Mouse (Mus musculus) embryonic facial prominence, embryonic 11.5 days (tissue): ENCODE measurements at regions not wholly inside any gene's neighbourhood (a gene's known extent, or its start where the extent isn't known, plus 50 kb on each side); places are given as distances from the start of the nearest gene placed in this dataset.

Experiments used
- ATAC-seq: fragments of 200-750 bp; cut with Nextera tagmentation; replicated peaks from 2 replicates; pipeline ENCODE4 v1.8.0; 2017; ENCODE audit warnings: low read depth; ENCODE audit not compliant: insufficient number of reproducible peaks, low FRiP score, low TSS enrichment
- DNase-seq: peaks from one replicate; pipeline ENCODE4 v3.0.0-alpha.2; 2015; ENCODE audit warnings: low spot score
- H3K27ac ChIP-seq: fragments of 300-500 bp; sonication (generic); replicated peaks from 2 replicates; pipeline ENCODE4 v1.5.1; 2014; ENCODE audit warnings: mild to moderate bottlenecking, low read depth, low read length, control low read depth
- H3K27me3 ChIP-seq: fragments of 300-500 bp; sonication (generic); 2 replicates; pipeline ENCODE4 v1.6.1; 2014; ENCODE audit warnings: mild to moderate bottlenecking, low read length, moderate library complexity, mixed read lengths; ENCODE audit not compliant: control insufficient read depth, insufficient read depth
- H3K36me3 ChIP-seq: fragments of 300-500 bp; sonication (generic); replicated peaks from 2 replicates; pipeline ENCODE4 v1.6.1; 2014; ENCODE audit warnings: low read depth, mild to moderate bottlenecking, low read length, moderate library complexity, mixed read lengths; ENCODE audit not compliant: control insufficient read depth, insufficient read depth
- H3K4me1 ChIP-seq: fragments of 300-500 bp; sonication (generic); 2 replicates; pipeline ENCODE4 v1.6.1; 2014; ENCODE audit warnings: low read length, mixed read lengths; ENCODE audit not compliant: control insufficient read depth, insufficient read depth
- H3K4me2 ChIP-seq: fragments of 300-500 bp; sonication (generic); 2 replicates; pipeline ENCODE4 v1.6.1; 2014; ENCODE audit warnings: low read depth, mild to moderate bottlenecking, control low read depth, low read length, moderate library complexity
- H3K4me3 ChIP-seq: fragments of 300-500 bp; sonication (generic); 2 replicates; pipeline ENCODE4 v1.5.1; 2014; ENCODE audit warnings: low read depth, low read length, control low read depth
- H3K9ac ChIP-seq: fragments of 300-500 bp; sonication (generic); replicated peaks from 2 replicates; pipeline ENCODE4 v1.6.1; 2014; ENCODE audit warnings: mild to moderate bottlenecking, control low read depth, low read length
- H3K9me3 ChIP-seq: fragments of 300-500 bp; sonication (generic); replicated peaks from 2 replicates; pipeline ENCODE4 v1.6.1; 2016; ENCODE audit warnings: mild to moderate bottlenecking, low read length, inconsistent platforms, mixed read lengths; ENCODE audit not compliant: control insufficient read depth
- WGBS: fragments of 180-500 bp; shearing (Covaris S2); extraction: QIAGEN DNeasy Blood & Tissue Kit; methylation state at CpG from one replicate; pipeline ENCODE4 v1.1.7; 2014; 5-methylcytosine and 5-hydroxymethylcytosine counted together

DNA sequence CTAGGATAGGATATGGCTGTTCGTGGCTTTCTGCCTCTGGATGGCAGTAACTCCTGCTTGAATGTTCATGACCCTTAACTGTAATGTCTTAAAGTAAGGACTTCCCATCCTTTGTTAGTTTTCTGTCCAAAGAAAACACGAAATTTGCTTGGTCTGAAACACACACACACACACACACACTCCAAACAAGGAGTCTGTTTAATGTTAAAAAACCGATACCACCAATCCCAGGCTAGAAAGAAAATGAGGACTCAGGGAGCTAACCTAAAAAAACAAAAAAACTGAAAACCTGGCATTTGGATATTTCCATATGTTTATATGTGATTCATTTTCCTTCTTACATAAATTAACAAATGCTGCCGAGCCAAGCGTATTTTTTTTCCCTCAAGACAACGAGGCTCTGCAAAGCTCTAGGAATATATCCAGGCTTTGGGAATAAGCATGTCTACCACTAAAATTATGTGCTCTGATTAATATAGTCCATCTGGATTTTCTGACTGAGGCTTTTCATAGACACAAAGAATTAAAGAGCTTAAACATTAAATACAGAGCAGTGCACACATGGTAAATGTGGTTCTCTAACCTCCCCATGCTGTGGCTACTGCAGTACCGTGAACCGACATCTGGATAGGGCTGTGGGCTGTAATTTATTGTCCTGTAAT, 372.0 kb upstream of the Nr5a2 start:
- 52% methylated on average over 8 of the region's 8 CpGs for whole genome bisulfite sequencing
- H3K36me3 ChIP-seq: no peaks in the 10 kb centered on the region
- DNase-seq (peak; percentile 29), ATAC-seq (peak; percentile 59; the same call in 1 of the 2 replicates)
- no peak overlapping the region for H3K4me3 ChIP-seq
- H3K27me3 ChIP-seq: no peaks in the 10 kb centered on the region
- H3K9me3 ChIP-seq: no peaks in the 10 kb centered on the region
- H3K9ac ChIP-seq: no peak overlapping the region
- no peaks in the 10 kb centered on the region for H3K4me1 ChIP-seq
- no peak overlapping the region for H3K4me2 ChIP-seq
- no peak overlapping the region for H3K27ac ChIP-seq

DNA sequence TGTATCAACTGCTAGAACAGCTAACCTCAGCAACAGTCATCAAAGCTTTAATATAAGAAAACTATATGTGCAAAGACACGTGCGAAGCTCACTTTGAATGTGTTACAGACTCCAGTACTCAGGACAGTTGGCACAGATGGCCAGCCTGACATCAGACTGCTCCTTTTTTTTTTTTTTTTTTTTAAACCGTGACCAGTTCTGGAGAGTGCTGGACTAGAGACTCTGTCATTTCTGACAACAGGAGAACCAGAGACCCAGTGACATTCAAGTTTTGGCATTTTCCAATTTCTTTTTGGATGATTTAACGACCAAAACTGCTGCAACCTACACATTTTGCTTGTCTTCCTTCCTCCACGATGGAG, 371.5 kb upstream of the Nr5a2 start:
- no peaks in the 10 kb centered on the region for H3K36me3 ChIP-seq
- no peak for DNase-seq
- no peak for ATAC-seq
- no peaks in the 10 kb centered on the region for H3K27me3 ChIP-seq
- 70% methylated on average over 5 of the region's 5 CpGs for WGBS
- H3K4me2 ChIP-seq: no peak overlapping the region
- H3K4me1 ChIP-seq: no peaks in the 10 kb centered on the region
- H3K9ac ChIP-seq: no peak overlapping the region
- no peaks in the 10 kb centered on the region for H3K9me3 ChIP-seq
- no peak overlapping the region for H3K4me3 ChIP-seq
- no peak overlapping the region for H3K27ac ChIP-seq

DNA sequence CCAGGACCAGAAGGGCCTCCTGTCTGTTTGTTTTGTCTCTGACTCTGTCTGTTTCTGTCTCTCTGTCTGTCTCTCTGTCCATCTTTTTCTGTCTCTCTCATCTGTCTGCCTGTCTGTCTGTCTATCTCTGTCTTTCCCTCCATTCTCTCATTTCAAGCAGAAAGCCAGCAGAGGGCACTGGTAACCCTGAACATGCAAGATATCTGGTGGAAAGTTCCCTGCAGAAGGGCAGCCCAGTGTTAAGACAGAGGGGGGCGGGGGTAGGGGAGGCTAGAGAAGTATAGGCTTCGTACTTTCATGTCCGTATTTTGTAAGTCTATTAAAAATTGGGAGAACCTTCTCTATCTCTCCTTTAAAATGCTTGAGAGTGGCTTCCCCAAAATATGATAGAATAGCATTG, 370.4 kb upstream of the Nr5a2 start:
- Histone ChIP-seq H3K36me3 (no peaks in the 10 kb centered on the region), H3K9me3 (no peaks in the 10 kb centered on the region), H3K27me3 (no peaks in the 10 kb centered on the region), H3K9ac (no peak overlapping the region), H3K4me2 (no peak overlapping the region), H3K4me1 (no peaks in the 10 kb centered on the region), H3K27ac (no peak overlapping the region), H3K4me3 (no peak overlapping the region)
- WGBS: 31% methylated on average over 3 of the region's 3 CpGs
- peak; percentile 66 for DNase-seq
- no peak for ATAC-seq

- H3K4me2 ChIP-seq: no peak overlapping the region
- no peak overlapping the region for H3K27ac ChIP-seq
- H3K9ac ChIP-seq: no peak overlapping the region
- no peaks in the 10 kb centered on the region for H3K27me3 ChIP-seq
- ATAC-seq (peak; percentile 82; the same call in 1 of the 2 replicates), DNase-seq (peak; percentile 86)
- no peaks in the 10 kb centered on the region for H3K36me3 ChIP-seq
- no peak overlapping the region for H3K4me3 ChIP-seq
- no peaks in the 10 kb centered on the region for H3K4me1 ChIP-seq
- WGBS: 36% methylated on average over 8 of the region's 8 CpGs
- no peaks in the 10 kb centered on the region for H3K9me3 ChIP-seq
Observed at GRCm38 (mm10) chr1:137323884-137324594, 363.8 kb upstream of the Nr5a2 start.

DNA sequence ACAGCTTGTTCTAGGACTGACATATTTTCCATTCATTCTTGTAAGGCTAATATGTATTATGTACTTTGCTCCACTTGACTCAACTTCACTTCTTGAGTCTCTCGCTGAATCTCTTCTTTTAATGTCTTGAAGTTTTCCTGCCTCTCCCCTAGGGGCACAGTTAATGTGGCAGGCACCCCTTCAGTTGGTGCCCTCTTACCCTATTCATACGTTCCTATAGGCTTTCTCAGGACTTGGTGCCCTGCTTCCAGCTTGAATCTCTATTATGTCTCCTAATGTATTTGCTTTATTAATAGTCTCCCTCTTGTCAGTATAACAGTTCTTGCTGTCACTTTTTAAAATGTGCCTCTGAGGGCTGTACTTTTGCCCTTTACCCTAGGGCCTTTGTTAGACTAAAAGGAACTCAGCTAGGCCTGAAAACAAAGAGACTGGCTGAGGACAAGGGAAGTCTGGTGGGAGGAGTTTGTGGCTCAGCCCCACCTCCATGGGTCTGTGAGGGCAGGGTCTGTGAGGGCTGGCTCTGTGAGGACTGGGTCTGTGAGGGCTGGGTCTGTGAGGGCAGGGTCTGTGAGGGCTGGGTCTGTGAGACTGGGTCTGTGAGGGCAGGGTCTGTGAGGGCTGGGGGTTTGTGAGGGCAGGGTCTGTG, 362.9 kb upstream of the Nr5a2 start:
- no peak overlapping the region for H3K4me3 ChIP-seq
- no peaks in the 10 kb centered on the region for H3K9me3 ChIP-seq
- ATAC-seq (peak; percentile 89), DNase-seq (peak; percentile 75)
- no peak overlapping the region for H3K9ac ChIP-seq
- H3K4me2 ChIP-seq: no peak overlapping the region
- no peaks in the 10 kb centered on the region for H3K27me3 ChIP-seq
- H3K36me3 ChIP-seq: no peaks in the 10 kb centered on the region
- WGBS: 44% methylated on average over 2 of the region's 2 CpGs
- H3K4me1 ChIP-seq: no peaks in the 10 kb centered on the region
- no peak overlapping the region for H3K27ac ChIP-seq

GRCm38 (mm10) chr1:137302757-137303422, 342.6 kb upstream of the Nr5a2 start:
- Histone ChIP-seq H3K27me3 (no peaks in the 10 kb centered on the region), H3K36me3 (no peaks in the 10 kb centered on the region), H3K9me3 (no peaks in the 10 kb centered on the region), H3K9ac (no peak overlapping the region), H3K27ac (no peak overlapping the region), H3K4me2 (no peak overlapping the region), H3K4me3 (no peak overlapping the region), H3K4me1 (no peaks in the 10 kb centered on the region)
- no peak for ATAC-seq
- WGBS: 88% methylated on average over 5 of the region's 5 CpGs
- DNase-seq: no peak

GRCm38 (mm10) chr1:137297780-137298569, 337.7 kb upstream of the Nr5a2 start:
- Histone ChIP-seq H3K27ac (no peak overlapping the region), H3K36me3 (no peaks in the 10 kb centered on the region), H3K27me3 (no peaks in the 10 kb centered on the region), H3K4me1 (no peaks in the 10 kb centered on the region), H3K9ac (no peak overlapping the region), H3K4me2 (no peak overlapping the region), H3K9me3 (no peaks in the 10 kb centered on the region), H3K4me3 (no peak overlapping the region)
- 38% methylated on average over 10 of the region's 10 CpGs for WGBS
- DNase-seq: no peak
- no peak for ATAC-seq
